Mouse (Mus musculus) E14TG2a.4 (cell line): Measurements from ENCODE around the gene Scaf8.

Source experiments
- CTCF ChIP-seq: conservative IDR thresholded peaks from 2 replicates; pipeline ENCODE4 v1.5.1; 2014; ENCODE audit warnings: low read length
- NANOG ChIP-seq: IDR thresholded peaks from 2 replicates; pipeline ENCODE4 v1.6.1; 2014; ENCODE audit warnings: borderline replicate concordance, low read length, mixed read lengths
- POU5F1 ChIP-seq: IDR thresholded peaks from 2 replicates; pipeline ENCODE4 v1.6.1; 2014; ENCODE audit warnings: low read length, borderline replicate concordance

DNA sequence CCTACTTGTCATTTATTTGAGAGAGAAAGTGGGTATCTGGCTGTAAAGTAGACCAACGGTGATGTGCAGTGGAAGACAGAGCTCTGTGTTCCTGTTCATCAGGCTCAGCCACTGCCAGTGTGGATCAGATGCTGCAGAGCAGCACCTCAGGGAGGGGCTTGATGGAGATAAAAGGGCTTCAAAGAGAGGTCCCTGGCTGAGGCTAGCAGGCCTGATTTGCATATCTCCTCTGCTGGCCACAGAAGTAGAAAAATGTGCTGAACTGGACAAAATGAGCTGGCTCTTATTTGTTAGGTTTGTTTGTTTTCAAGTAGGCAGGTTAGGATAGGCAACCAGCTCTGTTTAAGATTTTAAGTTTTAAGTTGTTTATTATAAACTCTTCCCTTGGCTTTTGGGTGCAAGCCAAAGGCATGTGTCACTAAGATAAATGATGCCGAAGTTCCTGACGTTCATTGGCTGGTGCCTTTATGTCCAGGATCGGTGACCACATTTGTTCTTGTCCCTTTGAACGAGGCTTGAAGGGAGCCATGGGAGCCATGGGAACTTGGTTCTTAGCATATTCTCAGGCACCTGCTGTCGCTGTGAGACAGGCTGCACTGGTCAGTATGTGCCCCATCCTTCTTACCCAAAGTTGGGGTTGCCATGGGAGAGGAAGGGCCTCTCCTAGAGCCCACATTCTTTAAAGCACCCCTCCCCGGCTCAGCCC is 132.0 kb downstream of the Scaf8 start:
- no peak for TF ChIP-seq CTCF
- TF ChIP-seq POU5F1: no peak
- TF ChIP-seq NANOG: no peak
